Mouse (Mus musculus): Measurements from ENCODE around the gene Dbh. TPM values are rescaled to one million over a fixed set of nuclear protein-coding genes. Genes with fewer than 3 reads are reported as not detected.
A peak's percentile ranks its signal among the peaks of the same experiment; 100 is the strongest.

Dbh gene
- polyA plus RNA-seq, 1 experiment: not detected

GRCm38 (mm10) chr2:27135935-27136334 is 29.1 kb upstream of the Dbh start:
- no peaks in the 10 kb centered on the region for H3K36me3 ChIP-seq (replicated peaks; ENCODE audit: low read length)
- peaks cover 82% of the 10 kb centered on the region for H3K27me3 ChIP-seq (replicated peaks)
- TF ChIP-seq FLI1 (IDR thresholded peaks at IDR 0.05; ENCODE audit: low read length) (no peak), GATA1 (IDR thresholded peaks at IDR 0.05; ENCODE audit: borderline replicate concordance, low read length) (no peak)
- H3K9me3 ChIP-seq: no peaks in the 10 kb centered on the region
- H3K4me3 ChIP-seq (replicated peaks): no peak overlapping the region
- H3K4me1 ChIP-seq: no peaks in the 10 kb centered on the region

- Histone ChIP-seq H3K27me3 (replicated peaks) (peaks cover 82% of the 10 kb centered on the region), H3K36me3 (replicated peaks; ENCODE audit: low read length) (no peaks in the 10 kb centered on the region), H3K4me1 (no peaks in the 10 kb centered on the region), H3K4me3 (replicated peaks) (no peak overlapping the region), H3K9me3 (no peaks in the 10 kb centered on the region)
- TF ChIP-seq FLI1 (IDR thresholded peaks at IDR 0.05; ENCODE audit: low read length) (no peak), GATA1 (IDR thresholded peaks at IDR 0.05; ENCODE audit: borderline replicate concordance, low read length) (no peak)
These were observed 28.7 kb upstream of the Dbh start for GRCm38 (mm10) chr2:27136336-27136735.

GRCm38 (mm10) chr2:27136789-27137188 is 28.2 kb upstream of the Dbh start:
- Histone ChIP-seq H3K9me3 (no peaks in the 10 kb centered on the region), H3K4me3 (replicated peaks) (no peak overlapping the region), H3K36me3 (replicated peaks; ENCODE audit: low read length) (no peaks in the 10 kb centered on the region), H3K27me3 (replicated peaks) (peaks cover 85% of the 10 kb centered on the region), H3K4me1 (peaks cover under 1% of the 10 kb centered on the region; the same call in 1 of the 2 replicates)
- TF ChIP-seq GATA1 (IDR thresholded peaks at IDR 0.05; ENCODE audit: borderline replicate concordance, low read length): no peak
- TF ChIP-seq FLI1 (IDR thresholded peaks at IDR 0.05; ENCODE audit: low read length): no peak

- TF ChIP-seq GATA1 (IDR thresholded peaks at IDR 0.05; ENCODE audit: borderline replicate concordance, low read length) (no peak), FLI1 (IDR thresholded peaks at IDR 0.05; ENCODE audit: low read length) (no peak)
- Histone ChIP-seq H3K9me3 (no peaks in the 10 kb centered on the region), H3K4me1 (peaks cover 6% of the 10 kb centered on the region), H3K4me3 (replicated peaks) (no peak overlapping the region), H3K27me3 (replicated peaks) (peaks cover 91% of the 10 kb centered on the region), H3K36me3 (replicated peaks; ENCODE audit: low read length) (no peaks in the 10 kb centered on the region)
These were observed 26.7 kb upstream of the Dbh start for GRCm38 (mm10) chr2:27138356-27138755.

- TF ChIP-seq FLI1 (IDR thresholded peaks at IDR 0.05; ENCODE audit: low read length): no peak
- no peak for TF ChIP-seq GATA1 (IDR thresholded peaks at IDR 0.05; ENCODE audit: borderline replicate concordance, low read length)
- H3K4me3 ChIP-seq (replicated peaks): peak within 1 kb of the TSS; percentile 11
- H3K4me1 ChIP-seq: peaks cover 6% of the 10 kb centered on the region
- no peaks in the 10 kb centered on the region for H3K9me3 ChIP-seq
- H3K27me3 ChIP-seq (replicated peaks): peaks cover 86% of the 10 kb centered on the region
- no peaks in the 10 kb centered on the region for H3K36me3 ChIP-seq (replicated peaks; ENCODE audit: low read length)
These were observed 22.9 kb upstream of the Dbh start, which contains the start of gene Fam163b for GRCm38 (mm10) chr2:27141950-27142693. TSS of gene Fam163b (minus strand) at chr2:27142491.

- Histone ChIP-seq H3K9me3 (no peaks in the 10 kb centered on the region), H3K4me3 (replicated peaks) (no peak overlapping the region), H3K36me3 (replicated peaks; ENCODE audit: low read length) (no peaks in the 10 kb centered on the region), H3K27me3 (replicated peaks) (peaks cover 91% of the 10 kb centered on the region), H3K4me1 (peaks cover 6% of the 10 kb centered on the region)
- TF ChIP-seq GATA1 (IDR thresholded peaks at IDR 0.05; ENCODE audit: borderline replicate concordance, low read length) (no peak), FLI1 (IDR thresholded peaks at IDR 0.05; ENCODE audit: low read length) (no peak)
These were observed 20.1 kb upstream of the Dbh start for GRCm38 (mm10) chr2:27144957-27145356.

GRCm38 (mm10) chr2:27146840-27147239 is 18.2 kb upstream of the Dbh start:
- Histone ChIP-seq H3K27me3 (replicated peaks) (peaks cover 83% of the 10 kb centered on the region), H3K9me3 (no peaks in the 10 kb centered on the region)
- TF ChIP-seq GATA1 (IDR thresholded peaks at IDR 0.05; ENCODE audit: borderline replicate concordance, low read length): no peak
- no peak for TF ChIP-seq FLI1 (IDR thresholded peaks at IDR 0.05; ENCODE audit: low read length)

GRCm38 (mm10) chr2:27149457-27149856 is 15.6 kb upstream of the Dbh start:
- TF ChIP-seq GATA1 (IDR thresholded peaks at IDR 0.05; ENCODE audit: borderline replicate concordance, low read length): no peak
- TF ChIP-seq FLI1 (IDR thresholded peaks at IDR 0.05; ENCODE audit: low read length): no peak
- H3K36me3 ChIP-seq (replicated peaks; ENCODE audit: low read length): no peaks in the 10 kb centered on the region
- H3K27me3 ChIP-seq (replicated peaks): peaks cover 77% of the 10 kb centered on the region
- H3K4me1 ChIP-seq: peaks cover 8% of the 10 kb centered on the region
- no peak overlapping the region for H3K4me3 ChIP-seq (replicated peaks)
- H3K9me3 ChIP-seq: no peaks in the 10 kb centered on the region

More at GRCm38 (mm10) chr2:27146840-27147239, 18.2 kb upstream of the Dbh start:
- Histone ChIP-seq H3K4me1 (peaks cover 7% of the 10 kb centered on the region), H3K36me3 (replicated peaks; ENCODE audit: low read length) (no peaks in the 10 kb centered on the region), H3K4me3 (replicated peaks) (no peak overlapping the region)

- TF ChIP-seq FLI1 (IDR thresholded peaks at IDR 0.05; ENCODE audit: low read length) (no peak), GATA1 (IDR thresholded peaks at IDR 0.05; ENCODE audit: borderline replicate concordance, low read length) (no peak)
- H3K36me3 ChIP-seq (replicated peaks; ENCODE audit: low read length): no peaks in the 10 kb centered on the region
- peaks cover 21% of the 10 kb centered on the region for H3K9me3 ChIP-seq
- peaks cover 11% of the 10 kb centered on the region for H3K4me1 ChIP-seq
- peaks cover 68% of the 10 kb centered on the region for H3K27me3 ChIP-seq (replicated peaks)
- no peak overlapping the region for H3K4me3 ChIP-seq (replicated peaks)
These were observed 10.4 kb upstream of the Dbh start for GRCm38 (mm10) chr2:27154466-27155185.

- peaks cover 76% of the 10 kb centered on the region for H3K27me3 ChIP-seq (replicated peaks)
These were observed 8.4 kb upstream of the Dbh start for GRCm38 (mm10) chr2:27156596-27156995.

More at GRCm38 (mm10) chr2:27156596-27156995, 8.4 kb upstream of the Dbh start:
- no peak for TF ChIP-seq FLI1 (IDR thresholded peaks at IDR 0.05; ENCODE audit: low read length)
- TF ChIP-seq GATA1 (IDR thresholded peaks at IDR 0.05; ENCODE audit: borderline replicate concordance, low read length): no peak
- Histone ChIP-seq H3K36me3 (replicated peaks; ENCODE audit: low read length) (no peaks in the 10 kb centered on the region), H3K4me3 (replicated peaks) (no peak overlapping the region), H3K9me3 (peaks cover 21% of the 10 kb centered on the region), H3K4me1 (peaks cover 11% of the 10 kb centered on the region)
